Comparison of ENCODE assay signal across 14 mouse cellular contexts in genomic region chr9:118752376-118752775, GRCm38 (mm10).
"Had no signal": no experiment of that assay in that cellular context is flagged by ENCODE, and none has a peak within 500 bp of the region (broad histone marks: within the 10 kb centered on the region; RNA-seq: fewer than 3 reads in every experiment).

No protein-coding gene starts in this region.

- ATAC-seq: lung, postnatal 0 days; midbrain, embryonic 15.5 days had no signal

- H3K36me3 ChIP-seq: kidney, embryonic 15.5 days; limb, embryonic 13.5 days; liver, embryonic 15.5 days; midbrain, embryonic 10.5 days; midbrain, embryonic 15.5 days had no signal

- H3K9me3 ChIP-seq: kidney, embryonic 15.5 days; limb, embryonic 13.5 days; liver, embryonic 15.5 days; midbrain, embryonic 10.5 days; midbrain, embryonic 15.5 days had no signal

- H3K4me2 ChIP-seq: kidney, embryonic 15.5 days; limb, embryonic 13.5 days; liver, embryonic 15.5 days; midbrain, embryonic 15.5 days had no signal

- H3K27me3 ChIP-seq: kidney, embryonic 15.5 days; limb, embryonic 13.5 days; liver, embryonic 15.5 days; midbrain, embryonic 15.5 days had no signal

- DNase-seq: kidney, adult 18-20 months; kidney, postnatal 14 days; left cerebral cortex, postnatal 4 days; lung, adult 2 months; lung, postnatal 4 days; right cerebral cortex, adult 18-20 months; right cerebral cortex, postnatal 25 days had no signal

- H3K27ac ChIP-seq: kidney, embryonic 15.5 days; limb, embryonic 13.5 days; liver, embryonic 15.5 days; midbrain, embryonic 10.5 days; midbrain, embryonic 15.5 days; stomach, postnatal 0 days had no signal

- H3K4me1 ChIP-seq: liver, embryonic 15.5 days; midbrain, embryonic 15.5 days had no signal

- H3K4me3 ChIP-seq: kidney, embryonic 15.5 days; limb, embryonic 13.5 days; liver, embryonic 15.5 days; midbrain, embryonic 10.5 days; midbrain, embryonic 15.5 days had no signal

- H3K9ac ChIP-seq: kidney, embryonic 15.5 days; limb, embryonic 13.5 days; liver, embryonic 15.5 days; midbrain, embryonic 15.5 days had no signal
